Mouse (Mus musculus) myocyte (in vitro differentiated cells): ENCODE measurements around the gene Heatr1. TPM values are rescaled to one million over a fixed set of nuclear protein-coding genes. Genes with fewer than 3 reads are reported as not detected.
A peak's percentile ranks its signal among the peaks of the same experiment; 100 is the strongest.
"Not testable (repeated sequence)": the region's sequence is repeated elsewhere in the genome, so short reads cannot be mapped to it uniquely, and the experiment has no call there.

Source experiments
- H3K27me3 ChIP-seq: one replicate; pipeline ENCODE4 v1.6.1; 2011; ENCODE audit not compliant: control insufficient read depth, insufficient read depth, insufficient read length
- H3K36me3 ChIP-seq: one replicate; pipeline ENCODE4 v1.6.1; 2011; ENCODE audit not compliant: control insufficient read depth, insufficient read depth
- H3K4me2 ChIP-seq: one replicate; pipeline ENCODE4 v1.6.1; 2011; ENCODE audit warnings: low read depth, control low read depth
- H3K4me3 ChIP-seq: one replicate; pipeline ENCODE4 v1.5.1; 2011; ENCODE audit warnings: mild to moderate bottlenecking, control low read depth, moderate library complexity
- H3K79me2 ChIP-seq: one replicate; pipeline ENCODE4 v1.6.1; 2011; ENCODE audit not compliant: control insufficient read depth, insufficient read depth
- H3ac ChIP-seq: one replicate; pipeline ENCODE4 v1.6.1; 2011; ENCODE audit not compliant: control insufficient read depth, insufficient read length
- CEBPB ChIP-seq: IDR thresholded peaks from 2 replicates; pipeline ENCODE4 v1.6.1; 2011; ENCODE audit warnings: mild to moderate bottlenecking, moderate library complexity; ENCODE audit not compliant: poor library complexity, insufficient read depth, severe bottlenecking
- E2F4 ChIP-seq: IDR thresholded peaks from one replicate; pipeline ENCODE4 v1.6.1; 2011; ENCODE audit warnings: mild to moderate bottlenecking, control low read depth, moderate library complexity; ENCODE audit not compliant: insufficient read depth
- MAX ChIP-seq: IDR thresholded peaks from one replicate; pipeline ENCODE4 v1.6.1; 2011; ENCODE audit warnings: low read depth, mild to moderate bottlenecking, control low read depth
- MYOD1 ChIP-seq, 3 experiments: IDR thresholded peaks; one replicate each; pipeline ENCODE4 v1.6.1; 2011; ENCODE audit warnings: control low read depth in 2 of 3, low read depth in 2 of 3, mild to moderate bottlenecking in 2 of 3, moderate library complexity in 1 of 3; ENCODE audit not compliant: insufficient read length in 2 of 3, control insufficient read depth in 1 of 3
- MYOG ChIP-seq, 3 experiments: IDR thresholded peaks; one replicate each; pipeline ENCODE4 v1.6.1; 2011; ENCODE audit warnings: control low read depth in 2 of 3, low read depth in 2 of 3, mild to moderate bottlenecking in 2 of 3; ENCODE audit not compliant: insufficient read length in 2 of 3, control insufficient read depth in 1 of 3, insufficient read depth in 1 of 3
- POLR2A ChIP-seq: IDR thresholded peaks from one replicate; pipeline ENCODE4 v1.6.1; 2011; ENCODE audit warnings: low read depth, mild to moderate bottlenecking, control low read depth, moderate library complexity; ENCODE audit not compliant: insufficient read length
- POLR2AphosphoS2 ChIP-seq: IDR thresholded peaks from one replicate; pipeline ENCODE4 v1.6.1; 2011; ENCODE audit warnings: low read depth, control low read depth; ENCODE audit not compliant: insufficient read length
- REST ChIP-seq: IDR thresholded peaks from one replicate; pipeline ENCODE4 v1.6.1; 2011; ENCODE audit warnings: mild to moderate bottlenecking, control low read depth, moderate library complexity; ENCODE audit not compliant: insufficient read depth, insufficient read length
- SRF ChIP-seq: IDR thresholded peaks from one replicate; pipeline ENCODE4 v1.6.1; 2011; ENCODE audit warnings: low read depth; ENCODE audit not compliant: control insufficient read depth, insufficient read length
- TCF12 ChIP-seq: IDR thresholded peaks from one replicate; pipeline ENCODE4 v1.6.1; 2011; ENCODE audit warnings: mild to moderate bottlenecking, control low read depth; ENCODE audit not compliant: poor library complexity, insufficient read depth, severe bottlenecking
- TCF3 ChIP-seq: IDR thresholded peaks from one replicate; pipeline ENCODE4 v1.6.1; 2011; ENCODE audit warnings: low read depth, control low read depth; ENCODE audit not compliant: insufficient read length
- USF1 ChIP-seq: IDR thresholded peaks from one replicate; pipeline ENCODE4 v1.6.1; 2011; ENCODE audit warnings: low read depth, mild to moderate bottlenecking, control low read depth, moderate library complexity
- polyA plus RNA-seq: library from polyadenylated mRNA; unstranded; fragments of >200 nt; fragmentation: generic; extraction: Trizol; gene quantifications from one replicate; pipeline ENCODE4 v1.2.1, GENCODE M21; 2012; ENCODE audit warnings: missing spikeins

Heatr1 gene
- polyA plus RNA-seq, 1 experiment: 23.6 TPM

GRCm38 (mm10) chr13:12460881-12461729 lies 66.3 kb downstream of the Heatr1 start:
- Histone ChIP-seq H3ac (peak overlapping the region; percentile 98), H3K36me3 (peaks cover 5% of the 10 kb centered on the region), H3K79me2 (peaks cover 16% of the 10 kb centered on the region), H3K27me3 (no peaks in the 10 kb centered on the region), H3K4me3 (peak overlapping the region; percentile 95), H3K4me2 (peak overlapping the region; percentile 91)
- no peak for TF ChIP-seq CEBPB
- TF ChIP-seq TCF12: no peak
- no peak for TF ChIP-seq TCF3
- TF ChIP-seq SRF: peak; percentile 15
- TF ChIP-seq E2F4: peak; percentile 26
- peak; percentile 65 for TF ChIP-seq POLR2AphosphoS2
- TF ChIP-seq MYOG (IDR thresholded peaks at IDR 0.05; ENCODE audit: control insufficient read depth in 1 of 3, insufficient read depth in 1 of 3, insufficient read length in 2 of 3, low read depth in 2 of 3): peak in 1 of 3 experiments; percentile 42
- TF ChIP-seq MYOD1 (IDR thresholded peaks at IDR 0.05; ENCODE audit: control insufficient read depth in 1 of 3, insufficient read length in 2 of 3, low read depth in 2 of 3): peak in 1 of 3 experiments; percentile 25
- TF ChIP-seq REST: no peak
- TF ChIP-seq POLR2A: peak; percentile 87

- Histone ChIP-seq H3K4me3 (peak overlapping the region; percentile 95), H3ac (peak overlapping the region; percentile 98), H3K36me3 (peaks cover 5% of the 10 kb centered on the region), H3K27me3 (no peaks in the 10 kb centered on the region), H3K79me2 (peaks cover 16% of the 10 kb centered on the region), H3K4me2 (peak overlapping the region; percentile 91)
- TF ChIP-seq REST (no peak), POLR2A (no peak), USF1 (no peak), E2F4 (no peak), CEBPB (no peak), TCF3 (no peak), SRF (no peak), MAX (no peak), TCF12 (no peak), POLR2AphosphoS2 (no peak), MYOG (IDR thresholded peaks at IDR 0.05; ENCODE audit: control insufficient read depth in 1 of 3, insufficient read depth in 1 of 3, insufficient read length in 2 of 3, low read depth in 2 of 3) (no peak), MYOD1 (IDR thresholded peaks at IDR 0.05; ENCODE audit: control insufficient read depth in 1 of 3, insufficient read length in 2 of 3, low read depth in 2 of 3) (no peak)
Observed at GRCm38 (mm10) chr13:12461730-12462119, 66.9 kb downstream of the Heatr1 start.

- Histone ChIP-seq H3K79me2 (peaks cover 16% of the 10 kb centered on the region), H3K4me3 (no peak overlapping the region), H3K36me3 (peaks cover 5% of the 10 kb centered on the region), H3K27me3 (no peaks in the 10 kb centered on the region), H3ac (no peak overlapping the region), H3K4me2 (no peak overlapping the region)
- no peak for TF ChIP-seq MYOG (IDR thresholded peaks at IDR 0.05; ENCODE audit: control insufficient read depth in 1 of 3, insufficient read depth in 1 of 3, insufficient read length in 2 of 3, low read depth in 2 of 3)
- TF ChIP-seq MAX: no peak
- no peak for TF ChIP-seq CEBPB
- TF ChIP-seq POLR2AphosphoS2: no peak
- no peak for TF ChIP-seq POLR2A
- TF ChIP-seq MYOD1 (IDR thresholded peaks at IDR 0.05; ENCODE audit: control insufficient read depth in 1 of 3, insufficient read length in 2 of 3, low read depth in 2 of 3): no peak
- TF ChIP-seq REST: no peak
- no peak for TF ChIP-seq TCF3
- TF ChIP-seq TCF12: no peak
- TF ChIP-seq USF1: no peak
- TF ChIP-seq E2F4: no peak
- no peak for TF ChIP-seq SRF
Observed at GRCm38 (mm10) chr13:12462623-12463022, 67.8 kb downstream of the Heatr1 start.

- not testable (repeated sequence) for H3ac ChIP-seq, H3K27me3 ChIP-seq, H3K4me2 ChIP-seq, H3K36me3 ChIP-seq, H3K4me3 ChIP-seq
- peaks cover 11% of the 10 kb centered on the region for H3K79me2 ChIP-seq
Observed at GRCm38 (mm10) chr13:12464159-12464558, 69.3 kb downstream of the Heatr1 start.

- no peak within 1 kb of the TSS for H3K4me3 ChIP-seq
- no peaks in the 10 kb centered on the region for H3K36me3 ChIP-seq
- H3K4me2 ChIP-seq: no peak within 1 kb of the TSS
- TF ChIP-seq POLR2AphosphoS2: no peak
- TF ChIP-seq SRF: no peak
- no peak for TF ChIP-seq TCF3
- TF ChIP-seq CEBPB: no peak
- no peak for TF ChIP-seq E2F4
- TF ChIP-seq REST: no peak
- TF ChIP-seq MYOG (IDR thresholded peaks at IDR 0.05; ENCODE audit: control insufficient read depth in 1 of 3, insufficient read depth in 1 of 3, insufficient read length in 2 of 3, low read depth in 2 of 3): no peak
- TF ChIP-seq POLR2A: no peak
- no peak for TF ChIP-seq TCF12
- no peak for TF ChIP-seq MYOD1 (IDR thresholded peaks at IDR 0.05; ENCODE audit: control insufficient read depth in 1 of 3, insufficient read length in 2 of 3, low read depth in 2 of 3)
- no peak for TF ChIP-seq USF1
- no peak for TF ChIP-seq MAX
- H3ac ChIP-seq: no peak within 1 kb of the TSS
- H3K27me3 ChIP-seq: no peaks in the 10 kb centered on the region
- peaks cover 4% of the 10 kb centered on the region for H3K79me2 ChIP-seq
Observed at GRCm38 (mm10) chr13:12464844-12465243, 70.0 kb downstream of the Heatr1 start, which contains the start of gene Lgals8. Gene Lgals8 (minus strand): TSS chr13:12464944.
